Mouse (Mus musculus): ENCODE measurements around the gene Spryd3.
A peak's percentile ranks its signal among the peaks of the same experiment; 100 is the strongest.
"Not testable (repeated sequence)": the region's sequence is repeated elsewhere in the genome, so short reads cannot be mapped to it uniquely, and the experiment has no call there.

Spryd3 gene

DNA sequence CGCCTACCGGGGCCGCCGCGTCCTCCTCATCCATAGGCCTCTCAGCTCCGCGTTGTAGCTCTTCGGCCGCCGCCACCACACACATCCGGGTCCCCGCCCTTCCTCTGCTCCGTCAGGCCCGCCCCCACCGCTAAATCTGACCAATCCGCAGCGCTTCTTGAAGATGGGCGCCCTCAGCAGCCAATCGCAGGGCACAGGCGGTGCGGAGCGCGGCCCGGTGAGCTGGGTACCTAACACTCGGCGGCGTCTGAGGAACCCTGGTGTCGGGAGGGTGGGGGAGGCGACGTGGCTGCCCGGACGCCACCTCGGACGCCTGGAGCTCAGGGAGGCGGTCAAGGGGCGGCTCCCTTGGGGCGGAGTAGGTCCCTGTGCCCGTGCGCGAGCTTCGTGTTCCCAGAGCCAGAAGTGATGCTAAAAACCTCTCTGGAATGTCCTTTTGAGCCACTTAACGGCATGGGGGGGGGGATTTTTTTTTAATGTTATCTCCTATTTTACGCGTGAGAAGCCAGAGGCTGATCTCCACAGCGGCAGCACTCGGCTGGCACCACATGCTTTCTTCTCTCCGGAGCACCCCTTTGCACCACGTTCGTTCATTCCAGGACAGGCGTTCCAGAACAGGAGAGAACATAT is at the start of gene Spryd3:
TSS of gene Spryd3 (minus strand) at position 106 of the 630 bp plus-strand sequence.
- peak; percentile 99 for DNase-seq (ENCODE audit: low spot score in 2 of 2)

DNA sequence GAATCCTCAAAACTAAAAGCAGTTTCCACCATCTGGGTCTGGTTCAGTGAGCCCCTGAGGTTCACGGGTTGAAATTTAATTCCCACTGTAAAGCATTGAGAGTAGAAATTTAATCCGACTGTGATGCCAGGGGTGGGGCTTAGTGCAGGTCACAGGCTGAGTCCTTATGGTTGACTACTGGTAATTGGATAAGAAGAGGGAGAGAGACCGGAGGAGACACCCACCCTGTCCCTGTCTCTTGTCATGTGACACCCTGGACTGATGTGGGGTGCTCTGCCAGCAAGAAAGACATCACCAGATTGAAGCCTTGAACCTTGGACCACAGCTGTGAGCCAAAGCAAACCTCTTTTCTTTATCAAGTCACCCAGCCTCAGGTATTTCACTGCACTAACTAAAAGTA is 47.0 kb upstream of the Spryd3 start:
- no peak for DNase-seq (ENCODE audit: low spot score in 2 of 2)

- no peak for DNase-seq (ENCODE audit: low spot score in 2 of 2)
These were observed 43.9 kb upstream of the Spryd3 start for GRCm38 (mm10) chr15:102179924-102180323.

GRCm38 (mm10) chr15:102179106-102179505 is 43.1 kb upstream of the Spryd3 start:
- no peak for DNase-seq (ENCODE audit: low spot score in 2 of 2)

GRCm38 (mm10) chr15:102178279-102178678 is 42.2 kb upstream of the Spryd3 start:
- peak; percentile 80 to 85 for DNase-seq (ENCODE audit: low spot score in 2 of 2)

- DNase-seq (ENCODE audit: low spot score in 2 of 2): no peak
These were observed 41.4 kb upstream of the Spryd3 start for GRCm38 (mm10) chr15:102177417-102177816.

DNA sequence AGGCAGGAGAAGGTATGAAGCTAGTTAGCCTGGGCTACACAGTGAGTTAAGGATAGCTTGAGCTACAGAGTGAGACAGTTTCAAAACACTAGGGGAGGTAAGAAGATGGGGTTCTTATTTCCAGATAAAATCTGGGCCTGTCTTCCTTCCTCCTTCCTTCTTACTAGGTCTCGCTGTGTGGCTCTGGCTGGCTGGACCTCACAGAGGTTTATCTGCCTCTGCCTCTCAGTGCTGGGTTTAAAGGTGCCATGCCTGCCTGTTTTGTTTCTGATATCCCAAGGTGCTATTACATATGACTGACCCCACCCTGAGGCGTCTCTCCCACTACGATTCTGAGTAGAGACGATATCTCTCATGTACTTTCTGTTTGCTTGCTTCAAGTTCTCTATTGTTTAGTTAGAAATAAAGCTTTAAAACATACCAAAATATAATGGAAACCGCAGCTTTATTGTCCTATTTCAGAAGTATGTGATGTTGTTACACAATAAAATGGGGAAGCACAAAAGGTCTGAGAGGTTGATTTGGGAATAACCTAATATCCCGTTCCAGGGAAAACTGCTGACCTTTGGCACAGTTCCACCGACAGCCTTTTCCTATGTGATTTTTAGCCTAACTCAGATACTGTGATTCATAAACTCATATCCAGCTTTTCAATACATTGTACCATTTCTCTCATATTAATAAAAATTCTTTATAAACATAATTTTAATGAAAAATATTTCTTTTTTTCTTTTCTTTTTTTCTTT is 40.7 kb upstream of the Spryd3 start:
- no peak for DNase-seq (ENCODE audit: low spot score in 2 of 2)

DNA sequence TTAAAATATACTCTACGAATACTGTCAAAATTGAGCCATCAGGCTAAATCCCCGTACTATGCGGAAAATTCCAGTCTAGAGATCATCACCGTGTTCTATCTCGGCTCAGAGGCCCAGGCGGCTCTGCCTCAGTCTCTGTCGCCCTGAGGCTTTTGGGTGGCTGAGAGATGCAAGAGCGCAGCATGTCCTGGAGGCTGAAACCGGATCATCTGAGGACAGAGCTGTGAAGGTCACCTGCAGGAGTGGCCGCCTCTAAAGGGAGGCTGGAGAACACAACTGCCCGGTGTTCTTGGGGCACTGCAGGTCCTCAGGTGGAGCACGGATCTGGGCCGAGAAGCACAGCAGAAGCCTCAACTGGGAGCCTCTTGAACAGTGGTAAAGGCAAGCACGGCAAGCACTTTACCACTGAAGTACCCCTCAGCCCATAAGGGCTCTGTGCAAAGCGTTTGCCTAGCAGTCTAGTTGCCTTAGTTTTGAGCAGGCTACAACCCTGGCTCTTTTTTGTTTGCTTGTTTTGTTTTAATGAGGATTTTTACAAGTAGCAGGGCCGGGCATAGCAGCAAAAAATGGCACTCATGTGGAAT is 39.8 kb upstream of the Spryd3 start:
- no peak for DNase-seq (ENCODE audit: low spot score in 2 of 2)

DNA sequence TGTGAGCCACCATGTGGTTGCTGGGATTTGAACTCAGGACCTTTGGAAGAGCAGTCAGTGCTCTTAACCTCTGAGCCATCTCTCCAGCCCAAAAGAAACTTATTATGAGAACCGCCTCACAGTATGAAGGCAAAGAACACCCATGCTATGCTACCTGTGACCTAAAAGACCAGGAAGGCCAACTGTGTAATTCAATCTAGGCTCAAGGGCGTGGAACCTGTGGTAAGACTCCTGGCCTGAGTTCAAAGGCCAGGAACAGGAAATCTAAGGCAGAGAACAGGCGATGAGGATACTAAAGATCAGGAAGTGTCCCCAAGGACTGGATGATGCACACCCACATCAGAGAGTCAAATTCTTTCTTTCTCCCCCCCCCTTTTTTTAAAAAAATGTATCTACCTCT is 37.5 kb upstream of the Spryd3 start:
- no peak for DNase-seq (ENCODE audit: low spot score in 2 of 2)

- no peak for DNase-seq (ENCODE audit: low spot score in 2 of 2)
These were observed 33.0 kb upstream of the Spryd3 start for GRCm38 (mm10) chr15:102169064-102169463.

DNA sequence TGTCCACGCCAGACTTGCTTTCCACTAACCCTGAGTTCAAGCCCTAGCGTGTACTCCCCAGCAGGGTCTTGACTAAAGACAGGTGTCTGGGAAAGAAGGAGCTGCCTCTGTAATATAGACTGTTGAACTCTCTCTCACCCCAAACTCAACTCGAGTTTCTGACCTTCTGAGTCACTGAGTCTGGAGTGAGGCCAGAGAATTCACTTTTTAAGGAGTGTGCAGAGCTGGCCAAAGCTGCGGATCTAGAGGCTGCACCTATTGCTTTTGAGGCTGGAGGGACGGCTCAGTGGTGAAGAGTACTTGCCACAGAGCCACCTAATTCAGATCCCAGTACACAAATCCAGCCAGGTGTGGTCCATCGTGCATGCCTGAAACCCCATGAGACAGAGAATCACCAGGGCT is 31.6 kb upstream of the Spryd3 start:
- no peak for DNase-seq (ENCODE audit: low spot score in 2 of 2)

- DNase-seq (ENCODE audit: low spot score in 2 of 2): no peak
These were observed 29.6 kb upstream of the Spryd3 start for GRCm38 (mm10) chr15:102165468-102166100.

GRCm38 (mm10) chr15:102163900-102164693 is 28.1 kb upstream of the Spryd3 start:
- no peak for DNase-seq (ENCODE audit: low spot score in 2 of 2)

DNA sequence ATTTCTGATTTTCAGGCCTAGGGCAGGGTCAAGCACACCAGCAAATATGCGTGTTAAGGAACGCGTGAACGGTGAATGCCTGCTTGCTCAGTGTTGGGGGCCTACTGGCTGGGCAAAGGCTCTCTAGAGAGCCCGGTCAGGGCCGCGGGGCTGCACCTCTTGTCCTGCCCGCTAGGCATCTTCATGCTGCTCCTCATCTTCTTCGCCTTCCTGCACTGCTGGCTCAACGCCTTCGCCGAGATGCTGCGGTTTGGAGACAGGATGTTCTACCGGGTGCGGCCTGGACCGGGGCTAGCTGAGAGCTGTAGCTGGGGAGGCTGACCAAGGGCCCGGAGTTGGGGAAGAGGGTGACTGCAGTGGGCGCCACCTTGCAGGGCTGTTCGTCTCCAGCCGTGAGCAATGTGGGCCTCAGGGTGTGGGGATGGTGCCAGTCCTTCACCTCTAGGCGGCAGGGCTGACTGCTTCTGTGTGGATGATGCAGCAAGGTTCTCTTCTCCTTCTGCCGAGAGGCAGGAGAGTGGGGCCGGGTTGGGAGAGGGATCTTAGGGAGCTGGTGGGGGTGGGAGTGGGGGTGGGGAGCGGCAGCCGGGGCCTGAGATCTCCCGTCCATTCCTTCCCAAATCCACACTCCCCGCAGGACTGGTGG is 24.5 kb upstream of the Spryd3 start:
- no peak for DNase-seq (ENCODE audit: low spot score in 2 of 2)

DNA sequence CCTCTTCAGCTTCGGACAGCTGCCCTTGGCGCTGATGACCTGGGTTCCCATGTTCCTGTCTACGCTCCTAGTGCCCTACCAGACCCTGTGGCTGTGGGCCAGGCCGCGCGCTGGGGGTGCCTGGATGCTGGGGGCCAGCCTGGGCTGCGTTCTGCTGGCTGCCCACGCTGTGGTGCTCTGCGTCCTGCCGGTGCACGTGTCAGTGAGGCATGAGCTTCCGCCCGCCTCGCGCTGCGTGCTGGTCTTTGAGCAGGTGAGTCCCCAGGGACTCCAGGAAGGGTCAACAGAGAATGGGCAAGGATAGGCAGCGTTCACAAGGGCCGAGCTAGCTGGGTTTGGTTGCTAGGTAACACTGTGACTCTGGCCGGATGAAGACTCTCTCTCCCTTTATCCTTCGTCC is 20.8 kb upstream of the Spryd3 start:
- DNase-seq (ENCODE audit: low spot score in 2 of 2): no peak

DNA sequence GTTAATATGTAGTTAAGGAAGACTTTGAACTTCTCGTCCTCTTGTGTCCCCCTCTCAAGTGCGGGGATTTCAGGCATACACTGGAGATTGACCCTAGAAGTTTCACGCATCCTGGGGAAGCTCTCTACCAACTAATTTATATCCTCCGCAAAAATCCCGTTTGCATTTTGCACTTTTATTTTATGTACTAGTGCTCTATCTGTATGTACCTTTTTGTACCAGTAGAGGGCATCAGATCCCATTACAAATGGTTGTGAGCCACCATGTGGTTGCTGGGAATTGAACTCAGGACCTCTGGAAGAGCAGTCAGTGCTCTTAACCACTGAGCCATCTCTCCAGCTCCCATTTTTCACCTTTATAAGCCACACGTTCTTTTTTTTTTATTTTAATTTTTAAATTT is 19.0 kb upstream of the Spryd3 start:
- DNase-seq (ENCODE audit: low spot score in 2 of 2): not testable (repeated sequence)

- DNase-seq (ENCODE audit: low spot score in 2 of 2): no peak
These were observed 16.6 kb upstream of the Spryd3 start for GRCm38 (mm10) chr15:102152646-102153045.

GRCm38 (mm10) chr15:102150301-102151135 is 14.5 kb upstream of the Spryd3 start, which contains the start of gene Soat2:
Gene Soat2 (plus strand): TSS chr15:102150526.
- DNase-seq (ENCODE audit: low spot score in 2 of 2): no peak

- no peak for DNase-seq (ENCODE audit: low spot score in 2 of 2)
These were observed 13.5 kb upstream of the Spryd3 start for GRCm38 (mm10) chr15:102149561-102149960.

GRCm38 (mm10) chr15:102147674-102148402 is 11.8 kb upstream of the Spryd3 start:
- DNase-seq (ENCODE audit: low spot score in 2 of 2): no peak

Measured in frontal cortex, postnatal 36 days (tissue).